Mouse (Mus musculus) hindbrain, embryonic 12.5 days (tissue): Measurements from ENCODE around the gene Cfap299. TPM values are rescaled to one million over a fixed set of nuclear protein-coding genes. Genes with fewer than 3 reads are reported as not detected.
A peak's percentile ranks its signal among the peaks of the same experiment; 100 is the strongest.

ENCODE experiments used
- ATAC-seq: fragments of 200-750 bp; cut with Nextera tagmentation; 2 replicates; pipeline ENCODE4 v1.8.0; 2017; ENCODE audit warnings: moderate TSS enrichment; ENCODE audit not compliant: low FRiP score
- H3K27ac ChIP-seq: fragments of 300-500 bp; sonication (generic); 2 replicates; pipeline ENCODE4 v1.5.1; 2016; ENCODE audit warnings: mild to moderate bottlenecking
- H3K27me3 ChIP-seq: fragments of 300-500 bp; sonication (generic); 2 replicates; pipeline ENCODE4 v1.6.1; 2016; ENCODE audit warnings: mild to moderate bottlenecking
- H3K36me3 ChIP-seq: fragments of 300-500 bp; sonication (generic); 2 replicates; pipeline ENCODE4 v1.6.1; 2016; ENCODE audit warnings: mild to moderate bottlenecking
- H3K4me1 ChIP-seq: fragments of 300-500 bp; sonication (generic); 2 replicates; pipeline ENCODE4 v1.6.1; 2016
- H3K4me2 ChIP-seq: fragments of 300-500 bp; sonication (generic); replicated peaks from 2 replicates; pipeline ENCODE4 v1.6.1; 2016; ENCODE audit warnings: mild to moderate bottlenecking
- H3K4me3 ChIP-seq: fragments of 300-500 bp; sonication (generic); 2 replicates; pipeline ENCODE4 v1.5.1; 2016; ENCODE audit warnings: mild to moderate bottlenecking
- H3K9ac ChIP-seq: fragments of 300-500 bp; sonication (generic); 2 replicates; pipeline ENCODE4 v1.6.1; 2016; ENCODE audit warnings: mild to moderate bottlenecking, moderate library complexity
- H3K9me3 ChIP-seq: fragments of 300-500 bp; sonication (generic); replicated peaks from 2 replicates; pipeline ENCODE4 v1.6.1; 2016; ENCODE audit warnings: mild to moderate bottlenecking
- WGBS: fragments of 180-500 bp; shearing (Covaris S2); methylation state at CpG from one replicate; pipeline ENCODE4 v1.1.7; 2016; 5-methylcytosine and 5-hydroxymethylcytosine counted together
- polyA plus RNA-seq: library from polyadenylated mRNA; unstranded; fragments of >200 nt; fragmentation: Nextera tagmentation; extraction: Ambion mirVana; gene quantifications from 2 replicates; pipeline ENCODE4 v1.2.1, GENCODE M21; 2016

Cfap299 gene
- polyA plus RNA-seq, 1 experiment from 2014 or later: 1.7 TPM

GRCm38 (mm10) chr5:98483507-98483906, 154.4 kb downstream of the Cfap299 start:
- ATAC-seq: no peak
- no peaks in the 10 kb centered on the region for H3K36me3 ChIP-seq
- 77% methylated on average over 5 of the region's 5 CpGs for WGBS

GRCm38 (mm10) chr5:98485189-98485588, 156.1 kb downstream of the Cfap299 start:
- no peaks in the 10 kb centered on the region for H3K9me3 ChIP-seq
- H3K4me1 ChIP-seq: no peaks in the 10 kb centered on the region
- no peaks in the 10 kb centered on the region for H3K36me3 ChIP-seq
- H3K4me3 ChIP-seq: no peak overlapping the region
- ATAC-seq: no peak
- H3K27ac ChIP-seq: no peak overlapping the region
- H3K4me2 ChIP-seq: no peak overlapping the region
- H3K27me3 ChIP-seq: no peaks in the 10 kb centered on the region
- no peak overlapping the region for H3K9ac ChIP-seq
- WGBS: 94% methylated on average over 1 of the region's 1 CpGs

More at GRCm38 (mm10) chr5:98483507-98483906, 154.4 kb downstream of the Cfap299 start:
- H3K27ac ChIP-seq: no peak overlapping the region
- H3K4me1 ChIP-seq: no peaks in the 10 kb centered on the region
- H3K9ac ChIP-seq: no peak overlapping the region
- no peaks in the 10 kb centered on the region for H3K27me3 ChIP-seq
- no peaks in the 10 kb centered on the region for H3K9me3 ChIP-seq
- no peak overlapping the region for H3K4me2 ChIP-seq
- H3K4me3 ChIP-seq: no peak overlapping the region

- H3K4me3 ChIP-seq: no peak overlapping the region
- no peaks in the 10 kb centered on the region for H3K36me3 ChIP-seq
- H3K27ac ChIP-seq: no peak overlapping the region
- H3K9me3 ChIP-seq: no peaks in the 10 kb centered on the region; the same call in 1 of the 2 replicates
- no peaks in the 10 kb centered on the region for H3K4me1 ChIP-seq
- ATAC-seq: no peak
- no peak overlapping the region for H3K9ac ChIP-seq
- 84% methylated on average over 4 of the region's 4 CpGs for WGBS
- no peak overlapping the region for H3K4me2 ChIP-seq
- no peaks in the 10 kb centered on the region for H3K27me3 ChIP-seq
Observed at GRCm38 (mm10) chr5:98498317-98498716, 169.2 kb downstream of the Cfap299 start.

GRCm38 (mm10) chr5:98516214-98516613, 187.1 kb downstream of the Cfap299 start:
- Histone ChIP-seq H3K27me3 (no peaks in the 10 kb centered on the region), H3K9me3 (no peaks in the 10 kb centered on the region), H3K9ac (no peak overlapping the region), H3K36me3 (no peaks in the 10 kb centered on the region), H3K27ac (no peak overlapping the region), H3K4me3 (no peak overlapping the region), H3K4me2 (no peak overlapping the region), H3K4me1 (no peaks in the 10 kb centered on the region)
- ATAC-seq: no peak
- WGBS: 75% methylated on average over 7 of the region's 7 CpGs

GRCm38 (mm10) chr5:98520118-98520517, 191.0 kb downstream of the Cfap299 start:
- 76% methylated on average over 2 of the region's 2 CpGs for WGBS
- H3K4me3 ChIP-seq: no peak overlapping the region
- no peak for ATAC-seq
- H3K9ac ChIP-seq: no peak overlapping the region
- no peak overlapping the region for H3K4me2 ChIP-seq
- H3K9me3 ChIP-seq: no peaks in the 10 kb centered on the region
- H3K36me3 ChIP-seq: no peaks in the 10 kb centered on the region
- no peak overlapping the region for H3K27ac ChIP-seq
- H3K27me3 ChIP-seq: no peaks in the 10 kb centered on the region
- no peaks in the 10 kb centered on the region for H3K4me1 ChIP-seq

- Histone ChIP-seq H3K9me3 (no peaks in the 10 kb centered on the region), H3K27me3 (no peaks in the 10 kb centered on the region), H3K4me3 (no peak overlapping the region), H3K4me2 (no peak overlapping the region), H3K4me1 (no peaks in the 10 kb centered on the region), H3K9ac (no peak overlapping the region), H3K27ac (no peak overlapping the region), H3K36me3 (no peaks in the 10 kb centered on the region)
- WGBS: 93% methylated on average over 7 of the region's 7 CpGs
- ATAC-seq: no peak
Observed at GRCm38 (mm10) chr5:98522270-98522977, 193.3 kb downstream of the Cfap299 start.

- Histone ChIP-seq H3K9me3 (no peaks in the 10 kb centered on the region), H3K9ac (no peak overlapping the region), H3K4me3 (no peak overlapping the region), H3K4me1 (no peaks in the 10 kb centered on the region), H3K27me3 (no peaks in the 10 kb centered on the region), H3K4me2 (no peak overlapping the region), H3K36me3 (no peaks in the 10 kb centered on the region), H3K27ac (no peak overlapping the region)
- no peak for ATAC-seq
- WGBS: 78% methylated on average over 7 of the region's 7 CpGs
Observed at GRCm38 (mm10) chr5:98523050-98523449, 193.9 kb downstream of the Cfap299 start.

- Histone ChIP-seq H3K27me3 (no peaks in the 10 kb centered on the region), H3K4me1 (no peaks in the 10 kb centered on the region), H3K9me3 (no peaks in the 10 kb centered on the region), H3K36me3 (no peaks in the 10 kb centered on the region), H3K4me3 (no peak overlapping the region), H3K27ac (no peak overlapping the region), H3K9ac (no peak overlapping the region), H3K4me2 (no peak overlapping the region)
- ATAC-seq: no peak
- WGBS: 87% methylated on average over 1 of the region's 1 CpGs
Observed at GRCm38 (mm10) chr5:98523783-98524182, 194.7 kb downstream of the Cfap299 start.

- Histone ChIP-seq H3K4me3 (no peak overlapping the region), H3K27me3 (no peaks in the 10 kb centered on the region), H3K27ac (no peak overlapping the region), H3K9ac (no peak overlapping the region), H3K4me1 (no peaks in the 10 kb centered on the region), H3K36me3 (no peaks in the 10 kb centered on the region), H3K9me3 (no peaks in the 10 kb centered on the region), H3K4me2 (no peak overlapping the region)
- WGBS: 86% methylated on average over 1 of the region's 1 CpGs
- no peak for ATAC-seq
Observed at GRCm38 (mm10) chr5:98541333-98541732, 212.2 kb downstream of the Cfap299 start.

- WGBS: 61% methylated on average over 5 of the region's 5 CpGs
- no peak overlapping the region for H3K9ac ChIP-seq
- ATAC-seq: no peak
Observed at GRCm38 (mm10) chr5:98550285-98550684, 221.2 kb downstream of the Cfap299 start.

GRCm38 (mm10) chr5:98550873-98551272, 221.8 kb downstream of the Cfap299 start:
- Histone ChIP-seq H3K9ac (no peak overlapping the region), H3K4me1 (no peaks in the 10 kb centered on the region), H3K9me3 (no peaks in the 10 kb centered on the region), H3K27me3 (no peaks in the 10 kb centered on the region), H3K4me2 (no peak overlapping the region), H3K4me3 (no peak overlapping the region), H3K27ac (no peak overlapping the region), H3K36me3 (no peaks in the 10 kb centered on the region)
- 87% methylated on average over 1 of the region's 1 CpGs for WGBS
- no peak for ATAC-seq

More at GRCm38 (mm10) chr5:98550285-98550684, 221.2 kb downstream of the Cfap299 start:
- no peaks in the 10 kb centered on the region for H3K36me3 ChIP-seq
- no peaks in the 10 kb centered on the region for H3K27me3 ChIP-seq
- H3K27ac ChIP-seq: 0 out of 2 replicates have a peak overlapping the region, but pooled peaks have one; percentile 17
- H3K4me3 ChIP-seq: no peak overlapping the region
- no peak overlapping the region for H3K4me2 ChIP-seq
- H3K4me1 ChIP-seq: no peaks in the 10 kb centered on the region
- H3K9me3 ChIP-seq: no peaks in the 10 kb centered on the region

- no peaks in the 10 kb centered on the region for H3K27me3 ChIP-seq
- H3K4me2 ChIP-seq: no peak within 1 kb of the TSS
- H3K9ac ChIP-seq: no peak within 1 kb of the TSS
- no peak within 1 kb of the TSS for H3K4me3 ChIP-seq
- no peaks in the 10 kb centered on the region for H3K9me3 ChIP-seq
- no peak within 1 kb of the TSS for H3K27ac ChIP-seq
- no peaks in the 10 kb centered on the region for H3K36me3 ChIP-seq
- no peak for ATAC-seq
- H3K4me1 ChIP-seq: no peaks in the 10 kb centered on the region
Observed at GRCm38 (mm10) chr5:98552395-98552794, 223.3 kb downstream of the Cfap299 start, which contains the start of gene Gm11111. Gene Gm11111, plus strand, starts transcription at chr5:98552695.
